Mouse (Mus musculus) mesoderm, embryonic 11.5 days (tissue): ENCODE measurements around the gene Lrfn1.

Experiments used
- DNase-seq: peaks from one replicate; pipeline ENCODE4 v3.0.0-alpha.2; 2012; ENCODE audit warnings: low read depth, low spot score

Lrfn1 gene

DNA sequence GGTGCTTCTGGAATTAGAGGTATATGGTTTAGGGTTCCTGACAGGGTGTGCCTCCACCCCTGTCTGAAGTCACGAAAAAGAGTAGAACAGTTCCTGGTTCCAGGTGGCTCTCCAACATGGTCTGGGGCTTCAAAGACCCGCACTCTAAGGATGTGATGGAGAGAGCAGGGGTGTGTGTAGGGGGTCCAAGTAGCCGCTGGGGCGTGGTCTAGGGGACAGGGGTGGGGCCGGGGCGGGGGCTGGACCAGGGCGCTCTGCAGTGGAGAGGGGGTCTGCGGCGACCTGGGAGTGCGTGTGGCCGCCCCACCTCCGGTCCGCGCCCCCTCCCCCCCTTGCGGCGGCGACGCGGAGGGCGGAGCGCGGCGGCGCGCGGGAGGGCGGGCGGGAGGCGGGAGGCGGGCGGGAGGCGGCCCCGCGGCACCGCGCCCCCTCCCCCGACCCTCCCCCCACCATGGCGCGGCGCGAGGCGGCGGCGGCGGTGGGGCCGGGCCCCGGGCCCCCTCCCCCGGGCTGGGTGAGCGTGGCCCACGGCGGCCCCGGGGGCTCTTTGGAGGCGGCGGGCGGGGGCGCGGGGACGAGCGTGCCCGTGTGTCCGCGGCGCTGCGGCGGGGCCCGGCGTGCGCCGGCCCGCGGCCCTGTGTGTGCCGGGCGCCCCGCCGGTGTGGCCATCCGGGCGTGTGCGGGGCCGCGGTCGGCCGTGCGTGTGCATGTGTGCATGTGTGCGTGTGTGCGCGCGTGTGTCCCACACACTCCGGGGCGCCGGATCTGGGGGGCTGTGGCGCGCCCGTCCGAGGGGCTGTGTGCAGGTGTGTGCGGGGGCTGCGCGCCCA is at the start of gene Lrfn1:
Gene Lrfn1, plus strand, starts transcription at position 450 of the 830 bp plus-strand sequence.
- no peak for DNase-seq

DNA sequence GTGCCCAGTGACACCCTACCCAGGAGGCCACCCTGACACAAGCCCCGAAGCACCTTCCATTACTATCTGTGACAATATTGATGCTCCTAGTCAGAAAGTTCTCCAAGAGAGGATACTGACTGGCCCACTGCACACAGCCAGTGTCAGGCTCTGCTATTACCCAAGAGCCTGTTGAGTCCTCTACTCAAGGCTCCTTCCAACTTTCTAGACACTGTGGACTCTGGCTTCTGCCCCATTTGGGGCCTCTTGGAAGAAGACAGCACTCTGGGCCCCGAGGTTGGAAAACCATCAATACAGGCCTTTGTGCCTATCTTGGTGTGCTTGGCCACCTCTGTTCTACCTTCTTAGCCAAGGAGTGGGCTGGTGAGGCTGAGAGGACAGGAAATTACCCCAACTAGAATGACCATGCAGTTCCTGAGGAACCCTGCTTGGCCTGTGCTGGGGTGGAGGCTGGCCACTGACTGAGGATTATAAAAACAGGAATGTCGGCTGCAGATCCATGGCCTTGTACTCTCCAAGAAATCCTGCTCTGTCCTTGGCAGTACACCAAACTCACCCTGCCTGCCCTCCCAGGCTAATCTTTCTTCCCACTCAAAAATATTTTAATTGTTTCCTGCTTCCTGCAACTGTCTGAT is 40.8 kb upstream of the Lrfn1 start:
- DNase-seq = no peak

DNA sequence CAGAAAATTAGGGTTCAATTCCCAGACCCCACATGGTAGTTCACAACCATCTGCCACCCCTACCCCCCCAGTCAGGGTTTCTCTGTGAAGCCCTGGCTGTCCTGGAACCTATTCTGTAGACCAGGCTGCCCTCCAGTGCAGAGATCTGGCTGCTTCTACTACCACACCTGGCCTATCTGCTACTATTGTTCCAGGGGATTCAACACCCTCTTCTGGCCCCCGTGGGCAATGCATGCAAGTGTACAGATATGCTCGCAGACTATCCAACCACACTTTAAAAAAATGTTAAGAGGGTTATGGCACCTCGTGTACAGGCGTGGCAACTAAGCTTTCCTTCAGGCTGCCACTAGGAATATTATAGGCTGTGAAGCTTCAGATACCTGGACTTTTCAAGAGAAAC is 39.0 kb upstream of the Lrfn1 start:
- no peak for DNase-seq

DNA sequence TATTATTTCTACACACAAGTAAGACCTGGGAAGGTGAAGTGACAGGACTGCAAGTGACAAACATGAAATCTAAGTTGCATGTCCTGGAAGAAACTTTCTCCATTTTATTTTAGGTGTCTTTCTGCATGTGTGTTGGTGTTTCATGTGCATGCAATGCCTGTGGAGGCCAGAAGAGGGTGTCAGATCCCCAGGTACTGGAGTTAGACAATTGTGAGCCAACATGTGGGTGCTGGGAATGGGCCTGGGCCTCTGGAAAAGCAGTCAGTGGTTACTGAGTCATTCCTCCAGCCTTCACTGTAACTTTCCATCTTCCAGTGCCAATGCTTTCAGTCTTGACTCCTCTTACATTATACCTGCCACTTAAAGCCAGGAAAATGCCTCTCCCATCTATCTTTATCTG is 34.4 kb upstream of the Lrfn1 start:
- no peak for DNase-seq

DNA sequence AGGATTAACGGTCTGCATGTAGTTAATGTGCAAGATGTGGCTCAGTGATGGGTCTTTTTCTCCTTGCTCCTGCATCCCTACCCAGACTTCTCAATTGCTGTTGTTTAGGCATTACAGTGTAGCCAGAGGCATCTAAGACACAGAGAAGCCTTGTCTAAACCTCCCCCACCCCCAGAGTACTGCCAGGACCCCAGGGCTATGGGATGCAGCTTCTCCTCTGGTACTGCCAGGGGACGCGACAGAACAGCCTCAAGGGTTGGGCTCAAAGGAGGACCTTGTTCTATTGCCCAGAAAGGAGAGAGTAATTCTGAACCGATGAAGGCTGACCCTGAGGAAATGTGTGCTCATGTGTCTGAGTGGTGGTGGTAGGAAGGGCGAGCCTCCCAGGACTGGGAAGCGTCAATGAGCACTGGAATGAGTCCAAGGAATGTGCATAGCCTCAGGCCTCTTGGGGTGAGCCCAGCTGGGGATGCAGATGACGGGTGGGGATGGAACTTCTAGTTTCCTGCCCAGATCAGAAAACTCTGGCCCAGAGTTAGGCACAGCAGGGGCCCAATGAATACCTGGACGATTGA is 33.6 kb upstream of the Lrfn1 start:
- DNase-seq = no peak

DNA sequence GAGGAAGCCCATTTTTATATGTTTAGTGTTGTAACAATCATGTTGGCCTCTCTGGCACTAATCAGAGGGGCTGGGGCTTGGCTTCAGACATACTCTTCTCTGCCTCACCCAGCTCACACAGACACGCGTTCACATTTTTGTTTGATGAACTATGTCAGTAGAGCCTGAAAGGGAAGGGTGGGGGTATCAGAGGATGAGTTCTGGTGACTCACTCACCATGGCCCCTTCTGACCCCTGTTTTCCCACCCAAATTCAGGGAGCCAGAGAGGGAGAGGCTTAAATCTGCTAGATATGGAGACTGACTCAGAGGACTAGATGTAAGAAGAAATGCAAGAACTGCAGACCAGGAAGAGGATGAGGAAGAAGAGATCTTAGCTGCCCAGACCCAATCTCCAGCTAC is 32.4 kb upstream of the Lrfn1 start:
- DNase-seq = no peak

DNA sequence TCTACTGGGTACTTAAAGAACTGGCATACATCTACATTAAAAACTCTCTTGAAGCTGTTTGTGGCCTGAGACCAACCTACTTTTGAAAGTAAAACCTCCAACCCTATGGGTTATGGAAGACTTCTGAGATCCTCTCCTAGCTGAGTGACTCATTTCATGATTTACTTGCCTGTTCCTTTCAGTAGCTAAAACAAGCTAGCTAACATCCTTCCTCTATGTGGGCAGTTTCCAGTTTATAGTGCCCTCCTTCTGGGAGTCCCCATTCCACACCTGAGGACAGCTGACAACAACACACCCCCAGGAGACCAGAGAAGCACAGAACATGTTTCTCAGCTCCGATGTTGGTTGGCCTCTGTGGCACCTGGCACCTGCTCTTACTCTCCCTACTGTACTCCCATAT is 28.8 kb upstream of the Lrfn1 start:
- no peak for DNase-seq

DNA sequence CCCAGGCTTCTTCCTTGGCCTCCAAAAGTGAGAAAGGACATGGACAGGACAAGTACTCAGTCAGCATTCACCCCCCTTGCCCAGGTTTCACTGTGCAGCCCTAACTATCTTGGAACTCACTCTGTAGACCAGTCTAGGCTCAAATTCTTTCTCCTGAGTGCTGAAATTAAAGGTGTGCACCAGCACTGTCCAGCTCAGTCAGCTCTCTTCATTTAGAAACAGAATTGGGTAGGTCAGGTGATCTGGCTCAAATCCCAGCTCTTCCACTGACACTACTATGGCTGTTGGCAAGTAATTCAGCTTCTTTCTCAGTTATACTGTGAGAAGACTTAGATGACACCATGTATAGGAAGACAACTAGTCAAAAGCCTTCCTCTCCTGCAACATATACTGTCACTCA is 24.0 kb upstream of the Lrfn1 start:
- no peak for DNase-seq

DNA sequence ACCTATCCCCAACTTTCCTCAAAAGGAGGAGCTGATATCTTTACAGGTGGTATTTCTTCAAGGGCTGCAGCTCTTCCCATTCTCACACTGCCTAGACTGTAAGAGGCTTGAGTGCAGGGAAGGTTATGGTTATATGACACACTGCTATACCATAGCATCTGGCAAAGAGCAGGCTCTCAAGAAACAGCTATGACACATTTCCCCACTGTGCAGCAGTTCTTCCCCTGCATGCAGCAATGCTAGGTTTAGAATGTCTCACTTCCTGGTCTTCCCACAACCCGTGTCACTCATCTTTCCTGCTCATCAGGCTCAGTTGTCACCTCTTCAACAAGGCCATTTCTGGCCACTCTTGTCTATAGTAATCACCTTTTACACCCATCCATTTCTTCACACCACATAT is 21.3 kb upstream of the Lrfn1 start:
- DNase-seq = no peak

DNA sequence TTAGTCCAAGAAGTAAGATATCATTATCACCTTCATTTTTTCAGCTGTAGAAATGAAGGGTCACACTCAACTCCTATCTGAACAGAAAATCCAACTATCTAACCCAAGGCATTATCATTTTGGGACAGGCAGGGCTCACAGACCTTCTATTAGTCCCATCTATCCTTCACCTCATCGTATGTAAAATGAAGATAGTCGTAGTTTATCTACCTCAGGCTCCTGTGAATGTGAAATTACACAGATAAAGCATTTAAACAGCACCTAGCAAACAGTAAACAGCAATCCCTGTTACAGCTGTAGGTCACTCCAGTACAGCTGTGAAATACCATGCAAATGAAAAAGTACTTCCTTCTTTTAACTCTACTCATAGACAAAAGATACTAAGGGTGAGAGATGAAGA is 19.5 kb upstream of the Lrfn1 start:
- DNase-seq = no peak

DNA sequence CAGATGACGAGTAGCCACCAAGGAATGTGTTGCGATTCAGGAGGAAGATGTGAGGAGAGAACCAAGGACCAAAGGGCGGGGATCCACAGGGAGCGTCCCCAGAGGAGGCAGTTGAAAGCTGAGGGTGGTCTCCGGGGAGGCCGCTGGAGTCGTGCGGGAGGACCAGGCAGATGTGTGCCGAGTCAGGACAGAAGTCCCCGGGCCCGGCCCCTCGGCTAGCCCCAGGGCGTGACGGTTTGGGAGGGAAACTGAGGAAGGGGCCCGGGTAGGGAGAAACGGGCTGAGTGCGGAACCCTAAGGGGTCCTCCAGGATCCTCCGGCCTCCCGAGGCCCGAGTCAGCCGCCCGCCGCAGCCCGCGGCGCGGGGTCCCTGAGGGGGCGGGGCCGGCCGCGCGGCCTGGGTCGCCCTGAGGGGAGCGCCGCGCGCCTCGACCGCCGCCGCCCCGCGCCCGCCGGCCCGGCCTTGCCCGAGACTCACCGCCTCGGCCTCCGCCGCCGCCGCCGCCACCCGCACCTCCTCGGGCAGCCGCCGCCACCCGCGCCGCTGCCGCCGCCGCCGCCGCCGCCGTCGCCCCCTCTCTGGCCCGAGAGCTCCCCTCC is 16.0 kb upstream of the Lrfn1 start:
- no peak for DNase-seq

DNA sequence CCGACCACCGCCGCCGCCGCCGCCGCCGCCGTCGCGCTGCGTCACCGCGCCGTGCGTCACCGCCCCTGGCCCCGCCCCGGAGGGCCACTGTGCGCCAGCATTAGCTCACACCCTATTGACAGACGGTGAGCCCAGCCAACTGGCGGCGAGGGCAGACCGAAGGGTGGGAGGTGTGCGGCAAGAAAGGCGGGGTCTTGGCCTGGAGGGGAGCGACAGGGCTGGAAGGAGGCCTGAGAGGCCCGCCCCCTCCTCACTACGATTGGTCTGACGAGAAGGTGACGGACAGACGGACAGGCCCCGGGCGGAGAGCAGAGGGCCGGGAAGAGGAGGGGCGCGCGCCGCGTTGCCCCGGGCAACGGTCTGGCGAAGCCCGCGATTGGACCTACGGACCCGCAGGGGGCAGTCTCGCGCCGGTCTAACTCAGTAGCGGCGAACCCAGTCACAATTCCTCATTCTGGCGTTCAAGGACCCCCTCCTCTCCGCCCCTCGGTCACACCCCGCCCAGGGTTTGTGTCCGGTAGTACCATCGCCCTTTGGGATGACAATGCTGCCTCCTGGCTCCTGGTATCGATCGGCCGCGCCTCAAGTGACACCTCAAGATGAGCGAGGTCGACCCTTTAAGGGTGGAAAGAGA is 15.4 kb upstream of the Lrfn1 start:
- peak; percentile 100 for DNase-seq

DNA sequence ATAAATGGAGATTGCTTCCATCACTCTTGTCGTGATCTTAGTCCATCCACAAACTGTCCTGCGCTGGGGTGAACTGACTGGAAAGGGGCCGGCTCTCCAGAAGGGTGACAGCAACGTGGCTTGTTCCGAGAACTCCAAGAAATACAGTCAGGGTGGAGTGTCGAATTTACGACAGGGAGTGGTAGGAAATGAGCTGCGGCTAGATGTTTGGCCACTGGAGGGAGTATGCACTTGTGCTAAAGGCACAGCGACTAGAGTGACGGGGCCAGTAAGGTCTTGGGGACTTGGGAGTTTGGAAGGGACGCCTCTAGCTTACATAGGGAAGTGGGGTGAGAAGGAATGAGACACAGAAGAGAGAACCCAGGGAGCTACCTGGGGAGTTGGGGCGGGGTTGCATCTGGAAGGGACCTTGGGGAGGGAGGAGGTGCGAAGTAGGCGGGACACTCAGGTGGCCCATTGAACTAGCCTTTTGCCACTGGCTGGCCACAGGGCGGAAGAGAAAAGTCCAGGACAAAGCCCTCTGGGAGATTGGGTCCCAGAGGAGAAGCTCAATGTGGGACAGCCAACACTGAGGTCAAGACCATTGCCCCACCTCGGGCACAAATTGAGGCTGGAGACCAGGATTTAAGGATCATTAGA is 14.7 kb upstream of the Lrfn1 start, which contains the start of gene Gmfg:
Gene Gmfg, plus strand, starts transcription at position 516 of the 639 bp plus-strand sequence.
- peak; percentile 86 for DNase-seq

DNA sequence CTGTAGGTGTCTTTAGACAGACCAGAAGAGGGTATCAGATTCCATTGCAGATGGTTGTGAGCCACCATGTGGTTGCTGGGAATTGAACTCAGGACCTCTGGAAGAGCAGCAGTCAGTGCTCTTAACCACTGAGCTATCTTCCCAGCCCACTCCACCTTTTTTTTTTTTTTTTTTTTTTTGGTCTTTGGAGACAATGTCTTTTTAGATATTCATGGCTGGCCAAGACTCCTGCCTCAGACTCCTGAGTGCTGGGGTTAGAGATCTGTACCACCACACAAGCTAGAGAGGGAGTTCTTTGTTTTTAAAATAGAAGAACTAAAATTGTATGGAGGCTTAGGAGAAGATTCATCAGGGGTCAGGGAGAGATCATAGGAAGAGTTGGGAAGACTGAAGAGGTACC is 13.8 kb upstream of the Lrfn1 start:
- no peak for DNase-seq

DNA sequence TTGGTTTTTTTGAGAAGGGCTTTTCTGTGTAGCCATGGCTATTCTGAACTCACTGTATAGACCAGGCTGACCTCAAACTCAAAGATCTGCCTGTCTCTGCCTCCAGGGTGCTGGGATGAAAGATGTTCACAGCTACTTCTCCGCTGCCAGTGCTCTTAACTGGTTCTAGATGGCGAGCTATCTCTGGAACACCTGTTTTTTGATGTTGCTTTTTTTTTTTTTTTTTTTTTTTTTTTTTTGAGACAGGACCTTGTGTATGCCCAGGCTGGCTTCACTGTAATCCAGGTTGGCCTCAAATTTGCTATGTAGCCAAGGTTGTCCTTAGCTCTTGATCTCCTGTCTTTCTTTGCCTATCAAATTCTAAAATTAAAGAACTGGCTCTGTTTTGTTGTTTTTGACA is 13.0 kb upstream of the Lrfn1 start:
- no peak for DNase-seq

DNA sequence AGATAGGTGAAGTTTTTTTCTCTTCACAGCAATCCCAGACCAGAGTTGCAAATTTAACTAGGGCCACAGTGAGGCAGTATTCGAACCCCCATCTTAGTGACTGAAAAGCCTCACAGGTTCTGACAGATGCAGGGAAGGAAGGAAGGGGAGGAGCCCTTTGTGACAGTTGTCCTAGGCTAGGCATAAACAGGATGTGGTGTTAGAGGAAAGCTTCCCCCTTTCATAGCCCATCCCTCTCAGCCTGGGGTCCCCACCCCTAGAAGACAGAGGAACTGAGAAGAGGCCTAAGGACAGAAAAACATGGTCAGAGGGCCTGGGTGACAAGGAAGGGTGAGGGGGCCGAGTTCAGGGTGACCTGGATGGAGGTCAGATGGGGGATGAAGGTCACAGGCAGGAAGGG is 11.0 kb upstream of the Lrfn1 start:
- no peak for DNase-seq

DNA sequence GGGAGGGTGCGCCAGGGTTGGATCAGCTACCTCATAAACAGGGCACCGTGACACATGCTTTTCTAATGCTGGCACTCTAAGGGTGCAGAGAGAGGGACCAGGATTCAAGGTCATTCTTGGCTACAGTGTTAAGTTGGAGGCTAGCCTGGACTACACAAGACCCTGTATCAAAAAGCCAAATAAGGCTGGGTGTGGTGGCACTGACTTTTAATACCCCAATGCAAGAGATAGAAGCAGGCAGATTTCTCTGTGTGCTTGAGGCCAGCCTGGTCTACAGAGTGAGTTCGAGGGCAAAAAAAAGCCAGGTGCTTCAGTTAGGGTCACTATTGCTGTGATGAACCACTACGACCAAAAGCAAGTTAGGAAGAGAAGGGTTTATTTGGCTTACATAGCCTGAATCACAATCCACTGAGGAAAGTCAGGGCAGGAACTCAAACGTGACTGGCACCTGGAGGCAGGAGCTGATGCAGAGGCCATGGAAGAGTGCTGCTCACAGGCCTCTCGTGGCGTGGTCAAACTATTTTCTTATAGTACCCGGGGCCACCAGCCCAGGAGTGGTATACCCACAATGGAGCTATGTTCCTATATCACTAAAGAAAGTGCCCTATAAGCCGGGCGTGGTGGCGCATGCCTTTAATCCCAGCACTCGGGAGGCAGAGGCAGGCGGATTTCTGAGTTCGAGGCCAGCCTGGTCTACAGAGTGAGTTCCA is 9.8 kb upstream of the Lrfn1 start:
- DNase-seq = no peak

DNA sequence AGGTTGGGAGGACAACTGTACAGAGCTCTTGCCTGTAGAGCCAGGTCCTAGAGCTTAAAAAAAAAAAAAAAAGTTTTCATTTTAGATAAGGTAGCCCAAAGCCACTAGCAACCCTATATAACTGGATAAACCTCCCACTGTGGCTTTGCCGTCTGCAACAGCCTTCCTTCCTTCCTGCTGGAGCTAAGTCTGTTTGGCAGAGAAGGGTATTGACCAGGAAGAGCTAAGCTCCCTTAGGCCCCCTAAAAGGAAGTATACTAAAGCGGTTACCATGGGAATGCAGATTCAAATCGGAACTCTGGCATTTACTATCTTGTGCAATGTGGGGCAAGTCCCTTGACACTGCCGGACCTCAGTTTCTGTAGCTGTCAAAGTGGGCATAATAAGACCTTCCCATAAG is 9.1 kb upstream of the Lrfn1 start:
- DNase-seq = no peak

DNA sequence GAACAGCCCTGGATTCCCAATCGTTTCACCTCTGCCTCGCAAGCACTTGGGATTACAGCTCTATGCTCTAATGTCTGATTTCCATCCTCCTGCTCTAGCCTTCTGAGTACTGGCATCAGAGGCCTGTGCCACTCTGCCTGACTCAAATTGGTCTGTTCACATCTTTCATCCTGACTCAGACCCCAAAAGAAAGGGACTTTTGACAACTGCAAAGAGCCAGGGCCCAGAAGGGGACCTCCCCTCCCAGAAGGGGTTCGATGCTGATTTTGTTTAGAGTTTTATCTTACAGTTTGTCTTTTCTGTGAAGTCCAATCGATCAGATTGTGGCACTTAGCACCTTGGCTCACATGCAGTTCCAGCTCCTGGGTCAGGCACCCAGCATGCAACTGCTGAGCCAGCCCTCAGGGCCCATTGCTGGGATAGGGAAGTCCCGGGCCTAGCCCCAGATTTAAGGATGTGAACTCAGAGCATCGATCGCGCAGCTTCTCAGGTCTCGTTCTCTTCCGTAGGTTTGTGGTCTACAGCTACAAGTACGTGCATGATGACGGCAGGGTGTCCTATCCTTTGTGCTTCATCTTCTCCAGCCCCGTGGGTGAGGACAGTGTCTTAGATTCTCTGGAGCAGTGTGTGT is 7.3 kb upstream of the Lrfn1 start:
- no peak for DNase-seq

DNA sequence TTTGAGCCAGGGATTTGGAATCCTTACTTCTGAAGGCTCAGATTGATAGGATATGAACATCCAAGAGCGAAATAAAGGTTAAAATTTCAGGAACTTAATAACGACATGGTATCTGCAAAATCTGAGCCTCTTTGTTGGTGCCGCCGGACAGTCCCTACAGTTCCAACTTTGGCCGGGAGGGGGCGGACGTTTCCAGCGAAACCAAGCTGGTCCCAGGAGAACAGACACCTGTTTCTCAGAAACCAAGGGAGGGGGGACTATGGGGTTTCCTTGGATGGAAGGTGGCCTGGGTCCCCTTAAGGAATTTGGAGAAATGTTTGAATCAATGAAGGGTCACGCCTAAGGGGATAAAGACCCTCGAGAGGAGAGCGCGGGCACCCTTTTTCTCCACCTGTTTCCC is 5.3 kb upstream of the Lrfn1 start:
- DNase-seq = peak; percentile 72
